Comparison of ENCODE assay signal across 27 mouse cellular contexts in the genomic region with DNA sequence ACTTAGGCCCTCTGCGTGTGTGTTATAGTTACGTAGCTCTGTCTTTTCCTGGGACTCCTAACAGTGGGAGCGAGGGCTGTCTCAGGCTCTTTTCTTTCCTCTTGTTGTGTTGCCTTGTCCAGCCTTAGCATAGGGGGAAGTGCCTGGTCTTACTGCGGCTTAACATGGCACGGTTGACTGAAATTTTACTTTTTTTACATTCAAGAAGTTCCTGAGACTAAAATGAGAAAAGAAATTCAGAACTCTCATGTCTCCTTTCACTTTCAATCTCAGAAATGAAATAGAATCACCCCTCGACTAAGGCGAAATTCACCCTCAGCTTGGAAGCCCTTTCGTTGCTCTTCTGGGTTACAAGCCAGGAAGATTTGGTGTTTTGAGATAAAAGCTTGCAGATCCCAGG.
DNase-seq lines count a peak whose midpoint lies in the region; ATAC-seq and TF ChIP-seq lines count a peak whose summit lies in the region.
"Had no signal": no experiment of that assay in that cellular context is flagged by ENCODE, and none has a peak within 500 bp of the region (broad histone marks: within the 10 kb centered on the region; RNA-seq: fewer than 3 reads in every experiment).

No protein-coding gene starts in this region.

- H3K4me3 ChIP-seq in liver, adult 2 months (ENCODE audit: insufficient read depth, low read depth, low read length) = no peak overlapping the region
- H3K4me3 ChIP-seq in liver, postnatal 0 days (ENCODE audit: low read depth, low read length) = no peak overlapping the region
- no peak overlapping the region for H3K4me3 ChIP-seq in bone marrow, adult 2 months (replicated peaks; ENCODE audit: control insufficient read depth, low read depth, low read length)
- H3K4me3 ChIP-seq: embryonic facial prominence, embryonic 12.5 days; embryonic facial prominence, embryonic 15.5 days; heart, adult 2 months; heart, embryonic 10.5 days; heart, embryonic 13.5 days had no signal

- H3K9ac ChIP-seq in liver, adult 2 months (ENCODE audit: low read depth, low read length) = no peak overlapping the region
- H3K9ac ChIP-seq in liver, postnatal 0 days (replicated peaks) = no peak overlapping the region
- H3K9ac ChIP-seq: embryonic facial prominence, embryonic 12.5 days; embryonic facial prominence, embryonic 15.5 days; heart, embryonic 13.5 days; hindbrain, embryonic 14.5 days had no signal

- no peak for TF ChIP-seq EP300 in liver, postnatal 0 days (IDR thresholded peaks at IDR 0.05; ENCODE audit: low read depth)

- 87% methylated on average over 8 of the region's 8 CpGs for WGBS in liver, adult 2 months
- WGBS in liver, postnatal 0 days (ENCODE audit: insufficient replicate concordance) = 63% methylated on average over 8 of the region's 8 CpGs
- 33% methylated on average over 8 of the region's 8 CpGs for WGBS in bone marrow, adult 2 months

- peak; percentile 9 for DNase-seq in liver, adult 2 months (ENCODE audit: extremely low read depth, low read depth, low spot score)
- no peak for DNase-seq in liver, postnatal 0 days
- DNase-seq in A20 (ENCODE audit: low read depth, low spot score) = peak; percentile 65
- no peak for DNase-seq in right cerebral cortex, adult 18-20 months
- no peak for DNase-seq in adrenal gland, postnatal 36 days
- no peak for DNase-seq in testis, postnatal 14 days (ENCODE audit: low spot score)
- DNase-seq: adrenal gland, adult 8-10 months; adrenal gland, postnatal 25 days; cerebellum, adult 11 months; cerebellum, adult 2 months; cerebellum, adult 9-11 months; cerebellum, postnatal 25 days; gastrocnemius, postnatal 10 days; gastrocnemius, postnatal 36 days; heart, adult 2 months; heart, postnatal 14 days; heart, postnatal 4 days had no signal

- no peaks in the 10 kb centered on the region for H3K9me3 ChIP-seq in liver, postnatal 0 days (ENCODE audit: low read length)
- H3K9me3 ChIP-seq: embryonic facial prominence, embryonic 12.5 days; embryonic facial prominence, embryonic 15.5 days; heart, embryonic 10.5 days; heart, embryonic 13.5 days had no signal

- no peak for TF ChIP-seq CTCF in liver, adult 2 months (IDR thresholded peaks at IDR 0.05; ENCODE audit: low read depth, low read length)
- TF ChIP-seq CTCF in liver, postnatal 0 days (IDR thresholded peaks at IDR 0.05; ENCODE audit: low read depth) = no peak
- no peak for TF ChIP-seq CTCF in bone marrow, adult 2 months (IDR thresholded peaks at IDR 0.05; ENCODE audit: control insufficient read depth, insufficient read depth, low read length)

- H3K27me3 ChIP-seq in liver, adult 2 months (ENCODE audit: control insufficient read depth, insufficient read depth, low read length) = no peaks in the 10 kb centered on the region; the same call in 1 of the 2 replicates
- H3K27me3 ChIP-seq in liver, postnatal 0 days (ENCODE audit: insufficient read depth, low read length) = no peaks in the 10 kb centered on the region
- H3K27me3 ChIP-seq: embryonic facial prominence, embryonic 12.5 days; embryonic facial prominence, embryonic 15.5 days; heart, embryonic 13.5 days had no signal

- H3K27ac ChIP-seq in liver, adult 2 months (replicated peaks; ENCODE audit: insufficient read depth, low read depth, low read length) = peak overlapping the region; percentile 35; the same call in 1 of the 2 replicates
- H3K27ac ChIP-seq in liver, postnatal 0 days (ENCODE audit: low read depth) = no peak overlapping the region
- H3K27ac ChIP-seq in bone marrow, adult 2 months (ENCODE audit: control insufficient read depth, insufficient read depth, low read depth, low read length, poor library complexity) = peak overlapping the region; percentile 21; the same call in 1 of the 2 replicates
- H3K27ac ChIP-seq: embryonic facial prominence, embryonic 12.5 days; embryonic facial prominence, embryonic 15.5 days; heart, adult 2 months; heart, embryonic 10.5 days; heart, embryonic 13.5 days; hindbrain, embryonic 14.5 days had no signal

- no peaks in the 10 kb centered on the region for H3K4me1 ChIP-seq in liver, adult 2 months (ENCODE audit: control insufficient read depth, insufficient read depth, low read length)
- H3K4me1 ChIP-seq in liver, postnatal 0 days (ENCODE audit: insufficient read depth) = no peaks in the 10 kb centered on the region; the same call in 1 of the 2 replicates
- H3K4me1 ChIP-seq in bone marrow, adult 2 months (ENCODE audit: control insufficient read depth, insufficient read depth, low read length) = peaks cover 4% of the 10 kb centered on the region; the same call in 1 of the 2 replicates
- H3K4me1 ChIP-seq: embryonic facial prominence, embryonic 12.5 days; embryonic facial prominence, embryonic 15.5 days had no signal

- no peak for ATAC-seq in liver, postnatal 0 days
- peak; percentile 38 for ATAC-seq in neutrophil, adult 5-6 weeks (ENCODE audit: extremely low read depth, insufficient number of reproducible peaks, low FRiP score, poor library complexity, severe bottlenecking)
- ATAC-seq: activated CD4-positive, CD25-positive, alpha-beta regulatory T cell, adult 4 months; CD4-positive, CD25-positive, alpha-beta regulatory T cell, adult 4 months; forebrain, embryonic 16.5 days had no signal

- no peaks in the 10 kb centered on the region for H3K36me3 ChIP-seq in liver, adult 2 months (ENCODE audit: control insufficient read depth, insufficient read depth, low read length)
- no peaks in the 10 kb centered on the region for H3K36me3 ChIP-seq in liver, postnatal 0 days (replicated peaks; ENCODE audit: insufficient read depth, low read length)
- H3K36me3 ChIP-seq: embryonic facial prominence, embryonic 12.5 days; embryonic facial prominence, embryonic 15.5 days; heart, embryonic 10.5 days; heart, embryonic 13.5 days had no signal

- H3K4me2 ChIP-seq in liver, postnatal 0 days (ENCODE audit: low read depth, low read length) = no peak overlapping the region
- H3K4me2 ChIP-seq: embryonic facial prominence, embryonic 12.5 days; embryonic facial prominence, embryonic 15.5 days; heart, embryonic 13.5 days; hindbrain, embryonic 14.5 days had no signal

- no peaks in the 10 kb centered on the region for H3K79me2 ChIP-seq in liver, adult 2 months (ENCODE audit: control insufficient read depth, insufficient read depth, low read length)

- TF ChIP-seq POLR2A in liver, adult 2 months (IDR thresholded peaks at IDR 0.05; ENCODE audit: extremely low read depth, insufficient read depth, low read length) = no peak
- no peak for TF ChIP-seq POLR2A in bone marrow, adult 2 months (IDR thresholded peaks at IDR 0.05; ENCODE audit: borderline replicate concordance, control insufficient read depth, low read depth, low read length)

Comparison
In these comparisons a context has a peak if more than half of its experiments do, and no peak if none do; other contexts are left out.
1. DNase-seq: peak in liver, adult 2 months (single experiment) and A20 (single experiment); none in liver, postnatal 0 days (single experiment), right cerebral cortex, adult 18-20 months (single experiment), adrenal gland, postnatal 36 days (0 of 2) and testis, postnatal 14 days (single experiment).